Mouse (Mus musculus): ENCODE data around the gene Olfr63. TPM values are rescaled to one million over a fixed set of nuclear protein-coding genes. Genes with fewer than 3 reads are reported as not detected.
"Not testable (repeated sequence)": the region's sequence is repeated elsewhere in the genome, so short reads cannot be mapped to it uniquely, and the experiment has no call there.

Gene Olfr63
- not detected in 2 replicates for polyA plus RNA-seq (2012; rRNA removed)
- polyA plus RNA-seq (2014; fragmentation: Nextera tagmentation; extraction: Ambion mirVana), result 0.03 TPM in 1 of 2 replicates, not detected in the other

- Histone ChIP-seq H3K36me3 (ENCODE audit: control insufficient read depth, insufficient read depth, low read length) (no peaks in the 10 kb centered on the region), H3K27ac (replicated peaks; ENCODE audit: low read depth, low read length) (no peak within 1 kb of the TSS), H3K27me3 (ENCODE audit: control insufficient read depth, insufficient read depth, low read length) (no peaks in the 10 kb centered on the region), H3K9me3 (ENCODE audit: control insufficient read depth, low read length) (no peaks in the 10 kb centered on the region), H3K4me2 (replicated peaks; ENCODE audit: low read depth, low read length, severe bottlenecking) (no peak within 1 kb of the TSS), H3K4me1 (ENCODE audit: control insufficient read depth, insufficient read depth, low read length) (no peaks in the 10 kb centered on the region), H3K9ac (ENCODE audit: low read depth, low read length, severe bottlenecking) (no peak within 1 kb of the TSS), H3K4me3 (replicated peaks; ENCODE audit: low read length) (no peak within 1 kb of the TSS)
- TF ChIP-seq POLR2A (IDR thresholded peaks at IDR 0.05; ENCODE audit: borderline replicate concordance, extremely low read depth, insufficient read depth, insufficient read length), result no peak
- WGBS, result 68% methylated on average over 1 of the region's 1 CpGs
- ATAC-seq (ENCODE audit: low FRiP score, low read depth), result no peak
- no peak for DNase-seq (ENCODE audit: low spot score)
Observed at GRCm38 (mm10) chr17:33264376-33264775, at the start of gene Olfr63. Olfr63 (plus strand) TSS chr17:33264676.

DNA sequence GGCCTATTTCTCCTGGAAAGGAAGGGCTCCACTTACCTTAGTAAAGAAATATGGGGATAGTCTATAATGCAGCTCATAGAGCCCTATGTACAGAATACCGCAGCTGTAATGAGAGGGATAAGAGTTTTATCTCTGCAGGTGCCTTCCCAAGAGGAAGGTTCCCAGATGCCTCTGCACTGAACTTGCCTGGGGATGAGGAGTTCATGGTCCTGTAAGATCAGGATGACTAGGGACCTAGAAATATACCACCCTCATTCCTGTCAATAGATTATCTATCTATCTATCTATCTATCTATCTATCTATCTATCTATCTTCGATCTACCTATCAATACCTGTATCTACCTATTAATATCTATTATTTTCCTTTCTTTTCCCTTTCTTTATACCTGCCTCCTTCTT is 42.9 kb upstream of the Olfr63 start, which contains the start of gene Olfr1564:
Gene Olfr1564 (minus strand): TSS at position 101 of the 400 bp plus-strand sequence.
- TF ChIP-seq POLR2A (IDR thresholded peaks at IDR 0.05; ENCODE audit: borderline replicate concordance, extremely low read depth, insufficient read depth, insufficient read length), result no peak
- H3K9ac ChIP-seq (ENCODE audit: low read depth, low read length, severe bottlenecking), result no peak within 1 kb of the TSS
- H3K27ac ChIP-seq (replicated peaks; ENCODE audit: low read depth, low read length), result no peak within 1 kb of the TSS
- no peaks in the 10 kb centered on the region for H3K4me1 ChIP-seq (ENCODE audit: control insufficient read depth, insufficient read depth, low read length)
- H3K4me3 ChIP-seq (replicated peaks; ENCODE audit: low read length), result no peak within 1 kb of the TSS
- ATAC-seq (ENCODE audit: low FRiP score, low read depth) (no peak), DNase-seq (ENCODE audit: low spot score) (no peak)
- H3K9me3 ChIP-seq (ENCODE audit: control insufficient read depth, low read length), result peaks cover 5% of the 10 kb centered on the region
- 83% methylated on average over 2 of the region's 2 CpGs for WGBS
- H3K27me3 ChIP-seq (ENCODE audit: control insufficient read depth, insufficient read depth, low read length), result no peaks in the 10 kb centered on the region
- no peak within 1 kb of the TSS for H3K4me2 ChIP-seq (replicated peaks; ENCODE audit: low read depth, low read length, severe bottlenecking)
- H3K36me3 ChIP-seq (ENCODE audit: control insufficient read depth, insufficient read depth, low read length), result no peaks in the 10 kb centered on the region

GRCm38 (mm10) chr17:33236646-33237045 is 27.8 kb upstream of the Olfr63 start:
- not testable (repeated sequence) for H3K4me3 ChIP-seq (replicated peaks; ENCODE audit: low read length); H3K27ac ChIP-seq (replicated peaks; ENCODE audit: low read depth, low read length); ATAC-seq (ENCODE audit: low FRiP score, low read depth); H3K9ac ChIP-seq (ENCODE audit: low read depth, low read length, severe bottlenecking); H3K27me3 ChIP-seq (ENCODE audit: control insufficient read depth, insufficient read depth, low read length); H3K4me1 ChIP-seq (ENCODE audit: control insufficient read depth, insufficient read depth, low read length); DNase-seq (ENCODE audit: low spot score); H3K4me2 ChIP-seq (replicated peaks; ENCODE audit: low read depth, low read length, severe bottlenecking); H3K9me3 ChIP-seq (ENCODE audit: control insufficient read depth, low read length)
- WGBS, result 95% methylated on average over 1 of the region's 1 CpGs
- peaks cover 14% of the 10 kb centered on the region for H3K36me3 ChIP-seq (ENCODE audit: control insufficient read depth, insufficient read depth, low read length)

GRCm38 (mm10) chr17:33254530-33255318 is 9.8 kb upstream of the Olfr63 start, which contains the start of gene Zfp955a:
Zfp955a (minus strand) TSS chr17:33255145.
- not testable (repeated sequence) for H3K36me3 ChIP-seq (ENCODE audit: control insufficient read depth, insufficient read depth, low read length); H3K4me2 ChIP-seq (replicated peaks; ENCODE audit: low read depth, low read length, severe bottlenecking); H3K4me3 ChIP-seq (replicated peaks; ENCODE audit: low read length); H3K27ac ChIP-seq (replicated peaks; ENCODE audit: low read depth, low read length); DNase-seq (ENCODE audit: low spot score); H3K27me3 ChIP-seq (ENCODE audit: control insufficient read depth, insufficient read depth, low read length); H3K9me3 ChIP-seq (ENCODE audit: control insufficient read depth, low read length); H3K9ac ChIP-seq (ENCODE audit: low read depth, low read length, severe bottlenecking); H3K4me1 ChIP-seq (ENCODE audit: control insufficient read depth, insufficient read depth, low read length)
- 30% methylated on average over 1 of the region's 34 CpGs for WGBS
- ATAC-seq (ENCODE audit: low FRiP score, low read depth), result peak; percentile 99

DNA sequence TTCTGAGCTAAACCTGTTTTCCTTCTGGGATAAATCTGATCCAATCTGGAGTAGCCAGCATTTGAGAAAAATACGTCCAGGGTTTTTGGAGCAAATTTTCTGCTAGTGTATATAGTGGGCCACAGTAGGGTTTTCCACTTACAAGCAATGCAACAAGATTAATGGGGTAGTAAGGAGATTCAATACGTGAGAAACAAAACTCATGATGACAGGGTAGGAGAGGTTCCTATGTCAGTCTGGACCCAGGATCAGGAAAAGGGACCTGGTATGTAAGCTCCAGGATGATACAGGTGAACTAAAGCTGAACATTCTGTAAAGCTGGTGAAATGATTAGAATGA is 9.2 kb upstream of the Olfr63 start:
- not testable (repeated sequence) for DNase-seq (ENCODE audit: low spot score); H3K27ac ChIP-seq (replicated peaks; ENCODE audit: low read depth, low read length); ATAC-seq (ENCODE audit: low FRiP score, low read depth); H3K4me3 ChIP-seq (replicated peaks; ENCODE audit: low read length); H3K36me3 ChIP-seq (ENCODE audit: control insufficient read depth, insufficient read depth, low read length); H3K4me2 ChIP-seq (replicated peaks; ENCODE audit: low read depth, low read length, severe bottlenecking); H3K27me3 ChIP-seq (ENCODE audit: control insufficient read depth, insufficient read depth, low read length); H3K9me3 ChIP-seq (ENCODE audit: control insufficient read depth, low read length); H3K9ac ChIP-seq (ENCODE audit: low read depth, low read length, severe bottlenecking); H3K4me1 ChIP-seq (ENCODE audit: control insufficient read depth, insufficient read depth, low read length)
- WGBS, result no CpG with 5 or more reads among the region's 2 CpGs
